Mouse (Mus musculus): ENCODE measurements around the gene Hpgd. TPM values are rescaled to one million over a fixed set of nuclear protein-coding genes. Genes with fewer than 3 reads are reported as not detected.
A peak's percentile ranks its signal among the peaks of the same experiment; 100 is the strongest.
"Not testable (repeated sequence)": the region's sequence is repeated elsewhere in the genome, so short reads cannot be mapped to it uniquely, and the experiment has no call there.

Hpgd gene
- polyA plus RNA-seq (2015; fragmentation: Nextera tagmentation; extraction: Ambion mirVana), result 28.9 and 31.9 TPM in 2 replicates

DNA sequence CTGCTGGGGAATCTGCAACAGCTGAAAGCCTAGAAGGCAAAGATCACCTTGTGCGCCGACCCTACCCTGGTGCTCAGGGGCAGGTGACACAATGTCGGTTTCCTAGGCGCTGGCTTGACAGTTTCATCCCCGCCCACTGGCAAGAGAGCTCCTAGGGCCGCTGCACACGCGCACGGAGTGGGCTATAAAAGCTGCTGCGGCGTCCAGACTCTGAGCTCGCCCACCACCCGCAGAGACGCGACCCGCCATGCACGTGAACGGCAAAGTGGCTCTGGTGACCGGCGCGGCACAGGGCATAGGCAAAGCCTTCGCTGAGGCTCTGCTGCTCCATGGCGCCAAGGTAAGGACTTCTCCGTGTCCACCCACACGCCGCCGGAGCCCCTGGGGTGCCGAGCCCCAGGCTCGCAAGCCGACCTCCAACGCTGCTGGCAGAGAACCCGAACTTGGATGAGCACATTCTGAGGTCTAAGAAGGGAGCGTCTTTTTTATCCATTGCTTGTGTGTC lies at the start of gene Hpgd:
Gene Hpgd, plus strand, starts transcription at position 213 of the 505 bp plus-strand sequence.
- Histone ChIP-seq H3K4me3 (replicated peaks) (peak within 1 kb of the TSS; percentile 60), H3K36me3 (no peaks in the 10 kb centered on the region), H3K4me2 (replicated peaks) (peak within 1 kb of the TSS; percentile 87), H3K27ac (peak within 1 kb of the TSS; percentile 72), H3K9ac (peak within 1 kb of the TSS; percentile 64), H3K27me3 (replicated peaks) (no peaks in the 10 kb centered on the region), H3K9me3 (no peaks in the 10 kb centered on the region), H3K4me1 (replicated peaks) (0 out of 2 replicates have a peak, but pooled peaks cover 12% of the 10 kb centered on the region)
- ATAC-seq, result peak; percentile 95
- under 1% methylated on average over 33 of the region's 33 CpGs for WGBS

DNA sequence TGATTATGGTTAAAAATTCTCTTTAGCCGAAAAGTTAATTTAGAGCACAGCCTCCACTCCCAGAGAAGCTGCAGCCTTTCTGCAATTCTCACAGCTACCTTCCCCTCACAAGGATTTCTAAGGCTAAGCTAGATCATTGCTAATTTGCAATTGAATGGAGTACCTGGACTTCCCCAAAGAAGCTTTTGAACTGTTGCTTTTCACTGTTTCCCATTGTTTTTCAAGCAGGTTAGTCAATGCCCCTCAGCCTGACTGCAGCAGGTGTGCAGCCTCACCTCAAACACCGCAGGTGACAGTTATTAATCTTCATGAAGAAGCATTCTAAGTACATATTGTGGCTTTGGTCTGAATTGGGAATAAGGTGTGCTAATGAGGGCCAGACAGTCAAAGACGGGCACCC lies 42.7 kb upstream of the Hpgd start:
- H3K27ac ChIP-seq; H3K4me1 ChIP-seq (replicated peaks); H3K9ac ChIP-seq; H3K4me2 ChIP-seq (replicated peaks); H3K4me3 ChIP-seq (replicated peaks); H3K27me3 ChIP-seq (replicated peaks); H3K9me3 ChIP-seq; H3K36me3 ChIP-seq; ATAC-seq: not testable (repeated sequence)
- WGBS, result 72% methylated on average over 3 of the region's 3 CpGs

DNA sequence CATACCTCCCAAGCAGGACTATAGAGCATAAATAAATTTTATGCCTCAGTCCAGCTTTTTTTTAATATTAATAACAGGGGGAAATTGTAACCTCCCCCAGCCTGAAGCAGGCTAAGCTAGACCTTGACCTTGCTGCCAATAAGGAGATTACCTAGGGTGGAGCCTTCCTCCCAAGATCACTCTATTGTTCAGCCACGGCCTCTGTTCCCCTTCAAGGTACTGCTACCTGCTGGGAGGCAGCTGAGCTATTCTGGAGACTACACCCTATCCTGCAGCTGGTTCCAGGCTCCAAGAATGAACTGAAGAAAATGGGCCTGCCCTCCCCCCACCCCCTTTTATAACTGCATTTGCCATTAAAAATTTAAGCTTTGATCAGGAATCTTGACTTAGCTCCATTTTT lies 42.1 kb upstream of the Hpgd start:
- no peak for ATAC-seq

GRCm38 (mm10) chr8:56261190-56261589 lies 33.2 kb upstream of the Hpgd start:
- no peaks in the 10 kb centered on the region for H3K36me3 ChIP-seq
- H3K4me3 ChIP-seq (replicated peaks), result no peak overlapping the region
- WGBS, result 69% methylated on average over 1 of the region's 1 CpGs
- H3K27me3 ChIP-seq (replicated peaks), result no peaks in the 10 kb centered on the region
- no peak overlapping the region for H3K9ac ChIP-seq
- peak; percentile 31; the same call in 1 of the 2 replicates for ATAC-seq
- no peak overlapping the region for H3K4me2 ChIP-seq (replicated peaks)
- no peak overlapping the region for H3K27ac ChIP-seq
- H3K4me1 ChIP-seq (replicated peaks), result no peaks in the 10 kb centered on the region
- H3K9me3 ChIP-seq, result no peaks in the 10 kb centered on the region

More for the DNA sequence above, 42.1 kb upstream of the Hpgd start:
- Histone ChIP-seq H3K9me3 (no peaks in the 10 kb centered on the region), H3K4me2 (replicated peaks) (no peak overlapping the region), H3K9ac (no peak overlapping the region), H3K36me3 (no peaks in the 10 kb centered on the region), H3K4me1 (replicated peaks) (no peaks in the 10 kb centered on the region), H3K27me3 (replicated peaks) (no peaks in the 10 kb centered on the region), H3K27ac (no peak overlapping the region), H3K4me3 (replicated peaks) (no peak overlapping the region)
- 75% methylated on average over 1 of the region's 1 CpGs for WGBS

DNA sequence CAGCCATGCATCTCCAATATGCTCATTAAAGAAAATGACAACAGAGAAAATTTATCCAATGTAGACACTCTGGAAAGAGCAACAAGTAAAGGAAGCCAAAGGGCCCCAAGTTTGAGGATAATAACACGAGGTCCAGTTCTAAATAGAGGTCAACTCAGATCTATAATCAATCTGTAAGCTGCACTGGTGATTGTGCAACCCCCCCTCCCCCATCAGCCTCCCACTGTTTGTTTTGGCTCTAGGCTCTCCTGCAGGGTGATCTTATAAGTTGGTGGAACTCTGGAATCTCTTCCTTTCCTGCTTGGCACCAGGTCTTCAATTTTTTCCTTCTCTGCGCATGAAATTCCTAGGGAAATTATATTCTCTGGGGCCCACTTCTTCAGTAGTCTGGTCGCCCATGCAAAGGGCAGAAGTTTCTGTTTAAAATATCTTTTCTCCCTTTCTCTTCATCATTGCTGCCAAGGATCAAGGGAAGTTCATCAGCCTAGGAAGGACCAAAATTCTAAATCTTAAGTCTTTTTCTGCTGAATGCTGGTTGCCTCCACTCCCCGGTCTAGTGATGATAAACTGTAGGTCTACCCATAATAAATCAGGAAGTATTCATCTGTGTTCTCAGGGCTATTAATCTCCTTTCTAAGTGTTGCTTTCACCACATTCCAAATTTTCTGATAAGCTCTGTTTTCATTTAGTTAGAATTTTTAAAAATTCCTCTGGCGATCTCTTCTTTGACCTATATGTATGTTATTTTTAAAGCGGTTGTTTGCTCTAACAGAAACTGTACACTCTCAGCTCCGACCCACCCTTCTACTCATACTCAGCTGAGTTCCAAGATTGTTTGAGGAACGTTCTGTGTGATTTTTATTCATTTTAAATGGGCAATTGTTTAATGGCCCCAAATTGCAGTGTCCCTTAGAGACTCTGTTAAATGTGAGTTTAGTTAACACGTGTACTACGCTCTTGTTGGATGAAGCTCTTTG lies 24.4 kb upstream of the Hpgd start:
- Histone ChIP-seq H3K27me3 (replicated peaks) (no peaks in the 10 kb centered on the region), H3K9me3 (no peaks in the 10 kb centered on the region), H3K9ac (no peak overlapping the region), H3K36me3 (no peaks in the 10 kb centered on the region), H3K4me1 (replicated peaks) (0 out of 2 replicates have a peak, but pooled peaks cover 2% of the 10 kb centered on the region), H3K4me3 (replicated peaks) (no peak overlapping the region), H3K27ac (no peak overlapping the region), H3K4me2 (replicated peaks) (no peak overlapping the region)
- ATAC-seq, result peak; percentile 45; the same call in 1 of the 2 replicates
- WGBS, result 48% methylated on average over 10 of the region's 10 CpGs

DNA sequence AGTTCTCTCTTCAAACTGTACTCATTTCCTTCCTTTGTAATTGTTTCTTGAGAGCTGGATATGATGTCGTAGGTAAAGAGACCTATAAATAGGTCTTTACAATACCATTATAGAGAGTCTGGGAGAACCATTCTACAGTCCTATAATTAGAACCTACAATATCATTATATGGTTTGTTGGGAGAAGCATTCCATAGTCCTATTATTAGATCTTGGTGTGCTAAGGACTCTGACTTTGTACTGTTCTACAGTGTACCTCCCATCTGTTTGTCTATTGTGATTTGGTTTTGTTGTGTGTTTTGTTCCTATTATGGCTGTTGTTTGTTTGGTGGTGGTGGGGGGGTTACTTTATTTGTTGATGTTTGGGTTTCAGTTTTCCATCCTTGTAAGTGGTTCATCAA lies 21.5 kb upstream of the Hpgd start:
- H3K27me3 ChIP-seq (replicated peaks), result no peaks in the 10 kb centered on the region
- H3K4me1 ChIP-seq (replicated peaks), result 0 out of 2 replicates have a peak, but pooled peaks cover 2% of the 10 kb centered on the region
- no peaks in the 10 kb centered on the region for H3K9me3 ChIP-seq
- no peak for ATAC-seq
- no peak overlapping the region for H3K27ac ChIP-seq
- H3K9ac ChIP-seq, result no peak overlapping the region
- H3K4me3 ChIP-seq (replicated peaks), result no peak overlapping the region
- no peaks in the 10 kb centered on the region for H3K36me3 ChIP-seq
- 72% methylated on average over 1 of the region's 1 CpGs for WGBS
- H3K4me2 ChIP-seq (replicated peaks), result no peak overlapping the region

GRCm38 (mm10) chr8:56275316-56275715 lies 19.1 kb upstream of the Hpgd start:
- no peak overlapping the region for H3K27ac ChIP-seq
- H3K4me3 ChIP-seq (replicated peaks), result no peak overlapping the region
- no peak overlapping the region for H3K4me2 ChIP-seq (replicated peaks)
- no peaks in the 10 kb centered on the region for H3K4me1 ChIP-seq (replicated peaks)
- ATAC-seq, result no peak
- H3K36me3 ChIP-seq, result no peaks in the 10 kb centered on the region
- no peaks in the 10 kb centered on the region for H3K27me3 ChIP-seq (replicated peaks)
- no peak overlapping the region for H3K9ac ChIP-seq
- no peaks in the 10 kb centered on the region for H3K9me3 ChIP-seq

GRCm38 (mm10) chr8:56277810-56278528 lies 16.4 kb upstream of the Hpgd start:
- Histone ChIP-seq H3K4me2 (replicated peaks) (no peak overlapping the region), H3K9ac (no peak overlapping the region), H3K27me3 (replicated peaks) (no peaks in the 10 kb centered on the region), H3K4me1 (replicated peaks) (no peaks in the 10 kb centered on the region), H3K36me3 (no peaks in the 10 kb centered on the region), H3K4me3 (replicated peaks) (no peak overlapping the region), H3K9me3 (no peaks in the 10 kb centered on the region), H3K27ac (no peak overlapping the region)
- WGBS, result 85% methylated on average over 7 of the region's 9 CpGs
- ATAC-seq, result peak; percentile 78

- no peak overlapping the region for H3K27ac ChIP-seq
- 69% methylated on average over 2 of the region's 2 CpGs for WGBS
Observed at GRCm38 (mm10) chr8:56278545-56279063, 15.8 kb upstream of the Hpgd start.

GRCm38 (mm10) chr8:56283936-56284335 lies 10.4 kb upstream of the Hpgd start:
- no peak overlapping the region for H3K27ac ChIP-seq
- H3K9ac ChIP-seq, result no peak overlapping the region
- no peaks in the 10 kb centered on the region for H3K27me3 ChIP-seq (replicated peaks)
- no peaks in the 10 kb centered on the region for H3K36me3 ChIP-seq
- no peak overlapping the region for H3K4me2 ChIP-seq (replicated peaks)
- ATAC-seq, result no peak
- no peak overlapping the region for H3K4me3 ChIP-seq (replicated peaks)
- 61% methylated on average over 1 of the region's 1 CpGs for WGBS
- 0 out of 2 replicates have a peak, but pooled peaks cover 2% of the 10 kb centered on the region for H3K4me1 ChIP-seq (replicated peaks)
- no peaks in the 10 kb centered on the region for H3K9me3 ChIP-seq

More at GRCm38 (mm10) chr8:56278545-56279063, 15.8 kb upstream of the Hpgd start:
- no peak overlapping the region for H3K9ac ChIP-seq
- H3K4me3 ChIP-seq (replicated peaks), result no peak overlapping the region
- no peak for ATAC-seq
- no peaks in the 10 kb centered on the region for H3K36me3 ChIP-seq
- no peak overlapping the region for H3K4me2 ChIP-seq (replicated peaks)
- no peaks in the 10 kb centered on the region for H3K4me1 ChIP-seq (replicated peaks)
- no peaks in the 10 kb centered on the region for H3K27me3 ChIP-seq (replicated peaks)
- no peaks in the 10 kb centered on the region for H3K9me3 ChIP-seq

DNA sequence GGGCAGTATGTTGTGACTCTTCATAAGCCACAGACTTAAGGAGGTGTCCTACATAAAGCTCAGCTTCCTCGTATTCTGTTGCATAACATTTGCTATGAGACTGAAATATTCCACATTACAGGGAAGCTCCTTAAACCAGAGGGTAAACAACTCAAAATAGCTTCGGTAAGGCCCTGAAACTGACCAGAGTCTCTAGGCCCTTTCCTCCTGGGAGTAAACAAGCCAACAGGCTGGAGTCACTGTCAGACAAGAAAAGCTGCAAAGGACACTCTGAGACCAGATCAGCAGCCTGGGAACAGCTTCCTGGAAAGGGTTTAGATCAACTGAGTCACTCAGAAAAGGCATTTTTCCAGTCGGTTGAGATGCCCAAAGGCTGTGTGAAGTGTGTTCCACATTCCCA lies 9.4 kb upstream of the Hpgd start:
- Histone ChIP-seq H3K27me3 (replicated peaks) (no peaks in the 10 kb centered on the region), H3K9ac (no peak overlapping the region), H3K4me3 (replicated peaks) (no peak overlapping the region), H3K36me3 (no peaks in the 10 kb centered on the region), H3K27ac (no peak overlapping the region), H3K9me3 (no peaks in the 10 kb centered on the region), H3K4me2 (replicated peaks) (no peak overlapping the region), H3K4me1 (replicated peaks) (0 out of 2 replicates have a peak, but pooled peaks cover 2% of the 10 kb centered on the region)
- WGBS, result 15% methylated on average over 3 of the region's 3 CpGs
- ATAC-seq, result 0 out of 2 replicates have a peak, but pooled peaks have one; percentile 15

DNA sequence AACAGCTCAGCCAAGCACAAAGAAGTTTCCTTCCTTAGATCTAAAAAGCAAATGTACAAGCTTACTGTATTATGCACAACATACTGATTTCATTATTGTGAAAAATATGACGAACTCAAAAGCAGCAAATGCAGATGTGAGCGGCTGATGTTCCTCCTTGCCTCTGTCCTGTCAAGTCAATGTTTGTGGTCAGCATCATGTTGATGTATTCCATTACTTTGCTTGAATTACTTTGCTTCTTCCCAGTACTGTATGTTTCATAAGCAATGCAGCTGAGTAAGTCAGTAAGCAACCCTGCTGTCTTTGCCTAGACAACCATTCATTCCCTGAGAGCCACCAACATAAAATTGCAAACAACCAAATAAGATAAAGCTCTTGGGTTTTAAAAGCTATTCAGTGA lies 7.7 kb upstream of the Hpgd start:
- Histone ChIP-seq H3K27me3 (replicated peaks) (no peaks in the 10 kb centered on the region), H3K36me3 (no peaks in the 10 kb centered on the region), H3K9me3 (no peaks in the 10 kb centered on the region), H3K27ac (no peak overlapping the region), H3K4me2 (replicated peaks) (no peak overlapping the region), H3K4me1 (replicated peaks) (0 out of 2 replicates have a peak, but pooled peaks cover 2% of the 10 kb centered on the region), H3K4me3 (replicated peaks) (no peak overlapping the region), H3K9ac (no peak overlapping the region)
- WGBS, result 53% methylated on average over 2 of the region's 2 CpGs
- peak; percentile 24; the same call in 1 of the 2 replicates for ATAC-seq

All from intestine, embryonic 15.5 days (tissue).